Mouse (Mus musculus): ENCODE data around the gene Stkld1. TPM values are rescaled to one million over a fixed set of nuclear protein-coding genes. Genes with fewer than 3 reads are reported as not detected.

Gene Stkld1
- polyA plus RNA-seq, 1 experiment: 0.03 TPM

- H3K27me3 ChIP-seq (replicated peaks): no peaks in the 10 kb centered on the region
- H3K4me3 ChIP-seq (replicated peaks): no peak overlapping the region
- peaks cover 56% of the 10 kb centered on the region for H3K36me3 ChIP-seq (replicated peaks; ENCODE audit: low read length)
- no peaks in the 10 kb centered on the region for H3K9me3 ChIP-seq
- H3K4me1 ChIP-seq: peaks cover 85% of the 10 kb centered on the region
- TF ChIP-seq FLI1 (IDR thresholded peaks at IDR 0.05; ENCODE audit: low read length) (no peak), GATA1 (IDR thresholded peaks at IDR 0.05; ENCODE audit: borderline replicate concordance, low read length) (no peak)
Measured at GRCm38 (mm10) chr2:26907109-26907508, 26.7 kb upstream of the Stkld1 start.

DNA sequence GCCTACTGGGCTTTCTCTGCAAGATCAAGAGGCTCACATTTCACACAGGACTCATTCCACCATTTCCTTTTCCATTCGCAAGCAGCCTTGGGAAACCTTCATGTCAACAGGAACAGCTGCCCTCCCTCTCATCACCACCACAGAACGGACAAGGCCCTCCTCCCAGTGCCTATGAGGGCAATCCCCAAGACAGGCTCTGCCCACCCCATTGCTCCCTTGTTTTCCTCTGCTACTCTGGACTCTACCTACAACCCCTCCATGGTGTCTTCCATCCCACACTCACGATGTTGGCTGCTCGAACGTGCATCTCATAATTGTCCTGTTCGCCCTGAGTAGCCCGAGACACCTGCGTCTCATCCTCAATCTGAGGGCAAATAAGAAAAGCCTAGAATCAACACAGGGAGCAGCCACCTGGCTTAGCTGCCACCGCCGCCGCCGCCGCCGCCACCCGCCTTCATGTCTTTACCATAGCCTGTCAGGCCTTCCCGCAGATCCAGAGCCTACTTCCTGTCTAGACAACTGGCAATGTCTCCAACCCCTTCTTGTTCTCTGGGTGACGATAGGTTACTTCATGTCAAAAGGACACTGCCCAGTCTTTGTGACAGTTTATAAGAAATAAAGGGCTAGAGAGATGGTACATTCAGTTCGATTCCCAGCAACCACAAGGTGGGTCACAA lies 25.0 kb upstream of the Stkld1 start:
- TF ChIP-seq FLI1 (IDR thresholded peaks at IDR 0.05; ENCODE audit: low read length): no peak
- TF ChIP-seq GATA1 (IDR thresholded peaks at IDR 0.05; ENCODE audit: borderline replicate concordance, low read length): no peak
- Histone ChIP-seq H3K4me3 (replicated peaks) (peak overlapping the region; percentile 100), H3K4me1 (peaks cover 87% of the 10 kb centered on the region), H3K36me3 (replicated peaks; ENCODE audit: low read length) (peaks cover 73% of the 10 kb centered on the region), H3K27me3 (replicated peaks) (no peaks in the 10 kb centered on the region), H3K9me3 (no peaks in the 10 kb centered on the region)

DNA sequence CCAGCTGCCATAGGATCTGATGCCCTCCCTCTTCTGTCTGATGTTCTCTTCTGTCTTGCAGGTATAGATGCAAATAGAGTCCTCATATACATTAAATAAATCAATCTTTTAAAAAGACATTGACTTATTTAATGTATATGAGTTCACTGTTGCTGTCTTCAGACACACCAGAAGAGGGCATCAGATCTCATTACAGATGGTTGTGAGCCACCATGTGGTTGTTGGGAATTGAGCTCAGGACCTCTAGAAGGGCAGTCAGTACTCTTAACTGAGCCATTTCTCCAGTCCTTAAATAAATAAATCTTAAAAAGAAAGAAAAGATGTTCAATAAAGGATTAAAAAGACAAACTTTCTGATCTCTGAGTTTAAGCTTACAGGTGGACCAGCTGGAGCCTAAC lies 24.5 kb upstream of the Stkld1 start:
- no peaks in the 10 kb centered on the region for H3K9me3 ChIP-seq
- no peaks in the 10 kb centered on the region for H3K27me3 ChIP-seq (replicated peaks)
- peaks cover 87% of the 10 kb centered on the region for H3K4me1 ChIP-seq
- H3K36me3 ChIP-seq (replicated peaks; ENCODE audit: low read length): peaks cover 78% of the 10 kb centered on the region
- TF ChIP-seq GATA1 (IDR thresholded peaks at IDR 0.05; ENCODE audit: borderline replicate concordance, low read length): no peak
- TF ChIP-seq FLI1 (IDR thresholded peaks at IDR 0.05; ENCODE audit: low read length): no peak
- H3K4me3 ChIP-seq (replicated peaks): peak overlapping the region; percentile 100

GRCm38 (mm10) chr2:26910124-26910993 lies 23.5 kb upstream of the Stkld1 start, which contains the start of the genes Med22 and Rpl7a:
Gene Med22 (minus strand): TSS chr2:26910677.
Gene Rpl7a (plus strand): TSS chr2:26910764.
- Histone ChIP-seq H3K36me3 (replicated peaks; ENCODE audit: low read length) (peaks cover 75% of the 10 kb centered on the region), H3K27me3 (replicated peaks) (no peaks in the 10 kb centered on the region), H3K4me1 (peaks cover 87% of the 10 kb centered on the region), H3K9me3 (no peaks in the 10 kb centered on the region), H3K4me3 (replicated peaks) (peak within 1 kb of the TSS; percentile 100)
- TF ChIP-seq FLI1 (IDR thresholded peaks at IDR 0.05; ENCODE audit: low read length) (no peak), GATA1 (IDR thresholded peaks at IDR 0.05; ENCODE audit: borderline replicate concordance, low read length) (no peak)

DNA sequence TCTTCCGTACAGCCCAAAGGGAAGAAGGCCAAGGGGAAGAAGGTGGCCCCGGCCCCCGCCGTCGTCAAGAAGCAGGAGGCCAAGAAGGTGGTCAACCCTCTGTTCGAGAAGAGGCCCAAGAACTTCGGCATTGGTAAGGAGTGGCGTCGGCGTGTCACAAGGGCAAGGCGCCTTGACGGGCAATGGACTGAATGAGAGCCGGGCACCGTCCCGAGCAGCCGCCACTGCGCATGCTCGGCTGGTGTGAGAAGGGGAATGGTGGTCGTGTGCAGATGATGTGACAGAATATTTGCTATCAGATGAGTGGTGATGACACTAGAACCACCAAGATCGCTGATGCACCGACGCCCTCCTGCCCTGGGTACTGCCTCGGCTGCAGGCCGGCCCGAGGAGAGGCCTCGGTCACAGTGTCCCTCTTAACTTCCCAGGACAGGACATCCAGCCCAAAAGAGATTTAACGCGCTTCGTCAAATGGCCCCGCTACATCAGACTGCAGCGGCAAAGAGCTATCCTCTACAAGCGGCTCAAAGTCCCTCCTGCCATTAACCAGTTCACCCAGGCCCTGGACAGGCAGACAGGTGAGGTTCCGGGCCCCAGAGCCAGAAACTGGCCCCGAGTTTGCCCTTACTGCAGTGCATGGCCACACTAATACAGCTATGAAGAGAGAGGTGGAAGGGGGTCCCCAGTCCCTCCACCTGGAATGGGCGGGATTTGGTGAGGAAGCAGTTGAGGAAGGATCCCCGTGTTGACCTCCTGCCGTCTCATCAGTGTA lies 22.7 kb upstream of the Stkld1 start:
- TF ChIP-seq FLI1 (IDR thresholded peaks at IDR 0.05; ENCODE audit: low read length) (no peak), GATA1 (IDR thresholded peaks at IDR 0.05; ENCODE audit: borderline replicate concordance, low read length) (no peak)
- H3K36me3 ChIP-seq (replicated peaks; ENCODE audit: low read length): peaks cover 67% of the 10 kb centered on the region

DNA sequence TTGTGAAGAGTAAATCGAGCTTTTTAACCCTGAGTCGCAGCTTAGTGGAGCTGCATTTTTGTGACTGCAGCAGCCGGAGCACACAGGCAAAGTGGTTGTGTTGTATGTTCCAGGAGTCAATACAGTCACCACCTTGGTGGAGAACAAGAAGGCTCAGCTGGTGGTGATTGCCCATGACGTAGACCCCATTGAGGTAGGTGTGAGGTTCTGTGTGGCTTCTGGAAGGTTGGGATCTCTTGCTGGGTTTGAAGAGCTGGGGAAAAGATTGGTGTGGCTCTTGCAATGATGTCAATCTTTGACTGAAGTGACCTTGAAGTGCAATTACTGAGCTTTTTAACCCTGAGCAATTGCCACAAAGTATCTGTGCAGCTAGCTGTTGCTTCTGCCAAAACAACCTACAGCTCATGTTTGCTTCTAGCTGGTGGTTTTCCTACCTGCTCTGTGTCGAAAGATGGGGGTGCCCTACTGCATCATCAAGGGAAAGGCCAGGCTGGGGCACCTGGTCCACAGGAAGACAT lies 21.5 kb upstream of the Stkld1 start:
- no peaks in the 10 kb centered on the region for H3K9me3 ChIP-seq
- peak overlapping the region; percentile 100 for H3K4me3 ChIP-seq (replicated peaks)
- H3K36me3 ChIP-seq (replicated peaks; ENCODE audit: low read length): peaks cover 58% of the 10 kb centered on the region
- no peaks in the 10 kb centered on the region for H3K27me3 ChIP-seq (replicated peaks)
- H3K4me1 ChIP-seq: peaks cover 87% of the 10 kb centered on the region
- TF ChIP-seq FLI1 (IDR thresholded peaks at IDR 0.05; ENCODE audit: low read length): no peak
- TF ChIP-seq GATA1 (IDR thresholded peaks at IDR 0.05; ENCODE audit: borderline replicate concordance, low read length): no peak

More for the DNA sequence above, 22.7 kb upstream of the Stkld1 start:
- no peaks in the 10 kb centered on the region for H3K27me3 ChIP-seq (replicated peaks)
- peaks cover 87% of the 10 kb centered on the region for H3K4me1 ChIP-seq
- H3K4me3 ChIP-seq (replicated peaks): peak overlapping the region; percentile 100
- H3K9me3 ChIP-seq: no peaks in the 10 kb centered on the region

DNA sequence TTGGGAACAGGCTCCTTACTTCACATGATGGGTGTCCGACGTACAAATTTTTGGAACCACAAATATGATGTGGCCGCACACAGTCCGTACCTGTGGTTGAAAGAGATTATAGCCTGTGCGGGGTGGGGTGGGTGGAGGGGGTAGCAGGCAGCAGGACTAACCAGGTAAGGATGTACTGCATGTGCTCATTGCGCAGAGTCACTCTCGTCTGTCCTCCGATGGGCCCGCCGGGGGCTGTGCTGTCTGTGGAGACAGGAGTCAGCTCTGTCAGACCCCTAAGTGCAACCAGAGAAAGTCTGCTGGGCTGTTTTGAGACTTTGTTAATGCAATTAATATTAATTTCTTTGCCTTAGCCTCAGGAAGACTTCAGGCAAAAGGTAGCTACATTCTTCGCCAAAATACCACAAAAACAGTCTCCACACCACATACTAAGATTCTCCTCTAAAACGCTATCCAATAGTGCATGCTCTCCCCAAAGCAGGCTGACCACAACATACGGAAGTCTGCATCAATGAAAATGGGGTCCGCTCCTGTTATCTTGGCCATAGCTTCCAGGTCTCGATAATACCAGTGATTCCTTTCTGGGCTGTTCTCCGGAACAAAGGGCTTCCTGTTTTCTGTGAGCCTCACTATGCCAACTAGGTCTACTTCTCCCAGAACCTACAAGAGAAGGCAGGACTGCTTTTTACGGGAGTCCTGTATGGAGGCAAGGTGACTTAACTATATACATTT lies 20.3 kb upstream of the Stkld1 start:
- peaks cover 58% of the 10 kb centered on the region for H3K36me3 ChIP-seq (replicated peaks; ENCODE audit: low read length)
- peaks cover 87% of the 10 kb centered on the region for H3K4me1 ChIP-seq
- TF ChIP-seq FLI1 (IDR thresholded peaks at IDR 0.05; ENCODE audit: low read length) (no peak), GATA1 (IDR thresholded peaks at IDR 0.05; ENCODE audit: borderline replicate concordance, low read length) (no peak)
- peak overlapping the region; percentile 64 for H3K4me3 ChIP-seq (replicated peaks)
- no peaks in the 10 kb centered on the region for H3K27me3 ChIP-seq (replicated peaks)
- H3K9me3 ChIP-seq: no peaks in the 10 kb centered on the region

GRCm38 (mm10) chr2:26914148-26914941 lies 19.5 kb upstream of the Stkld1 start:
- Histone ChIP-seq H3K4me3 (replicated peaks) (peak overlapping the region; percentile 35), H3K36me3 (replicated peaks; ENCODE audit: low read length) (peaks cover 62% of the 10 kb centered on the region)
- TF ChIP-seq GATA1 (IDR thresholded peaks at IDR 0.05; ENCODE audit: borderline replicate concordance, low read length) (no peak), FLI1 (IDR thresholded peaks at IDR 0.05; ENCODE audit: low read length) (no peak)

More at GRCm38 (mm10) chr2:26914148-26914941, 19.5 kb upstream of the Stkld1 start:
- peaks cover 87% of the 10 kb centered on the region for H3K4me1 ChIP-seq
- no peaks in the 10 kb centered on the region for H3K27me3 ChIP-seq (replicated peaks)
- no peaks in the 10 kb centered on the region for H3K9me3 ChIP-seq

Data from megakaryocyte, embryonic 14.5 days (primary cell).